In the genomic region with DNA sequence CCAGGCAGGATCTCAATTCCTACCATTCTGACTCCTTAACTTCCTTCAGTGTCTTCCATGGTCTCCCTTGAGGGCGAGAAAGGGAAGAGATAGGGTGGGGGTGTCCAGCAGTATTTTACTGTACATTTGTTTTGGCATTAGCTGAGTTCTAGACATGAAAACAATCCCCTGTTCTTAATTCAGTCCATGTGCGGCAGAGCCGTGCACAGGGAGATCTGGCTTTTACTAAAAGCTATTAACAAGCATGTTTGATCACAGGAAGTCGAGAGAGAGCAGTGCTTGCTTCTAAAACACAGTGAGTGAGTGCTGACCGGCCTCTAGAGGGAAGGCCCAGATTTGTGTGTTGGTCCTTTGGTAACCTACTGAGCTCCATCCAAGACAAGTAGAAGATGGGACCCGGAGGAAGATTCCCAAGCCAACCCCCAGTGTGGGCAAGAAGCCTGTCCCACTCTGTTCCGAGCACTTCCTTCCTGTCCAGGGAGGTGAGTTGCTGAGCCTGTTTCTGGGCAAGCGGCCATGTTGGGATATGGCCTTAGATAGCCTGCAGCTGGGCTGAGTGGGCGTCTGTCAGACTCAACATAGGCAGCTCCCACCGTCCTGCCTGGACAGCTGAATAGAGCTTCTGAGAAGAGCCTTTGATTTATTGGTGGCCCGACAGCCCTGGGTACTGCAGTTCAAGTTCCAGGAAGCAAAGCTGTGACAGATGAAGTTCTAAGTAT, we compare ENCODE assay signal across 8 mouse cellular contexts.
DNase-seq lines count a peak whose midpoint lies in the region; ATAC-seq lines count a peak whose summit lies in the region.

No protein-coding gene starts in this region.

- H3K4me3 ChIP-seq in forebrain, embryonic 12.5 days (replicated peaks), result no peak overlapping the region
- H3K4me3 ChIP-seq in forebrain, embryonic 14.5 days (ENCODE audit: low read depth, low read length), result no peak overlapping the region

- H3K27me3 ChIP-seq in forebrain, embryonic 12.5 days, result no peaks in the 10 kb centered on the region
- no peaks in the 10 kb centered on the region for H3K27me3 ChIP-seq in forebrain, embryonic 14.5 days (replicated peaks; ENCODE audit: control insufficient read depth, insufficient read depth, low read length)

- 0 out of 2 replicates have a peak overlapping the region, but pooled peaks have one; percentile 32 for H3K27ac ChIP-seq in forebrain, embryonic 12.5 days
- H3K27ac ChIP-seq in forebrain, embryonic 14.5 days (ENCODE audit: low read depth, low read length), result no peak overlapping the region

- no peak for ATAC-seq in forebrain, embryonic 12.5 days (ENCODE audit: low FRiP score)
- ATAC-seq in forebrain, embryonic 14.5 days, result no peak

- 77% methylated on average over 11 of the region's 11 CpGs for WGBS in forebrain, embryonic 12.5 days
- 79% methylated on average over 11 of the region's 11 CpGs for WGBS in forebrain, embryonic 14.5 days

- no peaks in the 10 kb centered on the region for H3K4me1 ChIP-seq in forebrain, embryonic 12.5 days
- no peaks in the 10 kb centered on the region for H3K4me1 ChIP-seq in forebrain, embryonic 14.5 days (ENCODE audit: control insufficient read depth, insufficient read depth, low read length)

- H3K9me3 ChIP-seq in forebrain, embryonic 12.5 days, result no peaks in the 10 kb centered on the region
- H3K9me3 ChIP-seq in forebrain, embryonic 14.5 days (replicated peaks; ENCODE audit: control insufficient read depth, low read length), result no peaks in the 10 kb centered on the region

- no peaks in the 10 kb centered on the region for H3K36me3 ChIP-seq in forebrain, embryonic 12.5 days (replicated peaks)
- H3K36me3 ChIP-seq in forebrain, embryonic 14.5 days (ENCODE audit: control insufficient read depth, insufficient read depth, low read length), result no peaks in the 10 kb centered on the region

- no peak for DNase-seq in forebrain, embryonic 14.5 days (ENCODE audit: low spot score)
- DNase-seq in adipocyte (ENCODE audit: low spot score), result peak; percentile 57
- DNase-seq in gastrocnemius, adult 8-10 months (ENCODE audit: low spot score in 2 of 2), result peak; percentile 36 to 67
- DNase-seq in kidney, adult 11 months, result peak; percentile 38
- peak; percentile 73 to 86 for DNase-seq in lung, postnatal 4 days
- no peak for DNase-seq in spleen, adult 18-20 months
- no peak for DNase-seq in spleen, postnatal 4 days (ENCODE audit: low spot score in 2 of 2)

- no peak overlapping the region for H3K9ac ChIP-seq in forebrain, embryonic 12.5 days
- H3K9ac ChIP-seq in forebrain, embryonic 14.5 days (ENCODE audit: low read length), result no peak overlapping the region

- H3K4me2 ChIP-seq in forebrain, embryonic 12.5 days, result no peak overlapping the region
- no peak overlapping the region for H3K4me2 ChIP-seq in forebrain, embryonic 14.5 days (ENCODE audit: low read length)

Comparison
In these comparisons a context has a peak if more than half of its experiments do, and no peak if none do; other contexts are left out.
1. DNase-seq: peak in adipocyte (single experiment), gastrocnemius, adult 8-10 months (2 of 2), kidney, adult 11 months (single experiment) and lung, postnatal 4 days (2 of 2); none in forebrain, embryonic 14.5 days (single experiment), spleen, adult 18-20 months (0 of 2) and spleen, postnatal 4 days (0 of 2).